Mouse (Mus musculus) heart, adult 2 months (tissue): Measurements from ENCODE around the gene 5730455P16Rik. TPM values are rescaled to one million over a fixed set of nuclear protein-coding genes. Genes with fewer than 3 reads are reported as not detected.

Experiments
- DNase-seq, 2 experiments: peaks; one replicate each; pipeline ENCODE4 v3.0.0; 2021
- H3K27ac ChIP-seq: fragments of 200-600 bp; 2 replicates; pipeline ENCODE4 v1.8.1; 2022
- H3K27me3 ChIP-seq: fragments of 200-500 bp; 2 replicates; pipeline ENCODE4 v1.6.1; 2012; ENCODE audit warnings: mild to moderate bottlenecking, low read length, inconsistent platforms, mixed read lengths; ENCODE audit not compliant: control insufficient read depth, insufficient read depth
- H3K36me3 ChIP-seq: fragments of 200-500 bp; 2 replicates; pipeline ENCODE4 v1.6.1; 2012; ENCODE audit warnings: low read length, inconsistent platforms; ENCODE audit not compliant: control insufficient read depth, insufficient read depth
- H3K4me1 ChIP-seq: fragments of 200-500 bp; 2 replicates; pipeline ENCODE4 v1.6.1; 2011; ENCODE audit warnings: low read length; ENCODE audit not compliant: control insufficient read depth, insufficient read depth
- H3K4me3 ChIP-seq: fragments of 200-600 bp; 2 replicates; pipeline ENCODE4 v1.8.1; 2022
- H3K79me2 ChIP-seq: fragments of 200-500 bp; replicated peaks from 2 replicates; pipeline ENCODE4 v1.6.1; 2012; ENCODE audit warnings: mild to moderate bottlenecking, inconsistent platforms, low read length, moderate library complexity, mixed read lengths; ENCODE audit not compliant: control insufficient read depth, insufficient read depth
- H3K9ac ChIP-seq: fragments of 200-500 bp; 2 replicates; pipeline ENCODE4 v1.6.1; 2012; ENCODE audit warnings: low read depth, mild to moderate bottlenecking, control low read depth, inconsistent platforms, low read length, mixed read lengths
- CTCF ChIP-seq: fragments of 200-600 bp; IDR thresholded peaks from 2 replicates; pipeline ENCODE4 v1.8.1; 2022; ENCODE audit warnings: antibody characterized with exemption, mild to moderate bottlenecking, moderate library complexity
- EP300 ChIP-seq: fragments of 200-500 bp; IDR thresholded peaks from 2 replicates; pipeline ENCODE4 v1.6.1; 2011; ENCODE audit warnings: low read depth, low read length, control low read depth; ENCODE audit not compliant: insufficient read depth
- POLR2A ChIP-seq: fragments of 200-500 bp; IDR thresholded peaks from 2 replicates; pipeline ENCODE4 v1.6.1; 2011; ENCODE audit warnings: mild to moderate bottlenecking, low read depth, low read length, control low read depth; ENCODE audit not compliant: insufficient read depth
- WGBS: fragments of 180-500 bp; shearing (Covaris S2); methylation state at CpG from one replicate; pipeline ENCODE4 v1.1.7; 2018; 5-methylcytosine and 5-hydroxymethylcytosine counted together
- intact Hi-C: fragments of 180-260 bp; cut with DNase I; formaldehyde crosslinking; loops from one replicate; pipeline ENCODE4 v1.15.1; 2025
- polyA plus RNA-seq: library from polyadenylated mRNA; depleted of rRNA; stranded (reverse); fragments of >200 nt; gene quantifications from 2 replicates; pipeline ENCODE4 v1.2.3, GENCODE M21; 2012
- total RNA-seq, 2 experiments: library from RNA; stranded (reverse); gene quantifications; 2 replicates each; pipeline ENCODE4 v1.2.3; 2021

The 5730455P16Rik gene
- total and polyA plus RNA-seq, 3 experiments = 4.6 to 22.8 (median 19.2) TPM

GRCm38 (mm10) chr11:80332709-80333400 lies 45.0 kb downstream of the 5730455P16Rik start:
- 69% methylated on average over 12 of the region's 12 CpGs for WGBS
- intact Hi-C loops = no loop called here
- TF ChIP-seq CTCF = no peak
- no peak for TF ChIP-seq EP300
- no peak for TF ChIP-seq POLR2A
- H3K27me3 ChIP-seq = no peaks in the 10 kb centered on the region
- no peak overlapping the region for H3K9ac ChIP-seq
- no peak overlapping the region for H3K27ac ChIP-seq
- no peak for DNase-seq
- no peaks in the 10 kb centered on the region for H3K36me3 ChIP-seq
- H3K79me2 ChIP-seq = no peaks in the 10 kb centered on the region
- H3K4me3 ChIP-seq = no peak overlapping the region
- H3K4me1 ChIP-seq = peaks cover 2% of the 10 kb centered on the region; the same call in 1 of the 2 replicates

- no peak overlapping the region for H3K9ac ChIP-seq
- H3K4me3 ChIP-seq = no peak overlapping the region
- WGBS = 80% methylated on average over 6 of the region's 6 CpGs
- TF ChIP-seq CTCF = no peak
- H3K4me1 ChIP-seq = no peaks in the 10 kb centered on the region
- intact Hi-C loops = no loop called here
- no peak overlapping the region for H3K27ac ChIP-seq
- H3K36me3 ChIP-seq = no peaks in the 10 kb centered on the region
- DNase-seq = no peak
- no peaks in the 10 kb centered on the region for H3K79me2 ChIP-seq
- no peaks in the 10 kb centered on the region for H3K27me3 ChIP-seq
These were observed 53.2 kb downstream of the 5730455P16Rik start for GRCm38 (mm10) chr11:80324636-80325035.

GRCm38 (mm10) chr11:80323255-80323654 lies 54.6 kb downstream of the 5730455P16Rik start:
- no peak for DNase-seq
- intact Hi-C loops = no loop called here
- no peaks in the 10 kb centered on the region for H3K4me1 ChIP-seq
- TF ChIP-seq EP300 (no peak), POLR2A (no peak), CTCF (no peak)
- no peak overlapping the region for H3K4me3 ChIP-seq
- no peaks in the 10 kb centered on the region for H3K36me3 ChIP-seq
- H3K27ac ChIP-seq = no peak overlapping the region
- no peaks in the 10 kb centered on the region for H3K27me3 ChIP-seq
- 61% methylated on average over 13 of the region's 13 CpGs for WGBS
- no peaks in the 10 kb centered on the region for H3K79me2 ChIP-seq
- no peak overlapping the region for H3K9ac ChIP-seq

GRCm38 (mm10) chr11:80315743-80316639 lies 61.8 kb downstream of the 5730455P16Rik start:
- Histone ChIP-seq H3K4me1 (no peaks in the 10 kb centered on the region), H3K36me3 (no peaks in the 10 kb centered on the region), H3K9ac (no peak overlapping the region), H3K27me3 (no peaks in the 10 kb centered on the region), H3K79me2 (no peaks in the 10 kb centered on the region), H3K4me3 (no peak overlapping the region), H3K27ac (no peak overlapping the region)
- intact Hi-C loops = no loop called here
- DNase-seq = no peak
- 68% methylated on average over 10 of the region's 10 CpGs for WGBS
- TF ChIP-seq CTCF = no peak
- TF ChIP-seq EP300 = no peak
- TF ChIP-seq POLR2A = no peak

GRCm38 (mm10) chr11:80313944-80314343 lies 63.9 kb downstream of the 5730455P16Rik start:
- intact Hi-C loops = no loop called here
- no peak for DNase-seq

GRCm38 (mm10) chr11:80313462-80313861 lies 64.4 kb downstream of the 5730455P16Rik start:
- intact Hi-C loops = no loop called here
- H3K79me2 ChIP-seq = no peaks in the 10 kb centered on the region
- 78% methylated on average over 1 of the region's 1 CpGs for WGBS
- no peak overlapping the region for H3K9ac ChIP-seq
- no peaks in the 10 kb centered on the region for H3K27me3 ChIP-seq
- DNase-seq = no peak
- no peak overlapping the region for H3K4me3 ChIP-seq
- no peaks in the 10 kb centered on the region for H3K4me1 ChIP-seq
- no peaks in the 10 kb centered on the region for H3K36me3 ChIP-seq
- TF ChIP-seq CTCF (no peak), POLR2A (no peak), EP300 (no peak)
- no peak overlapping the region for H3K27ac ChIP-seq

More at GRCm38 (mm10) chr11:80313944-80314343, 63.9 kb downstream of the 5730455P16Rik start:
- H3K4me3 ChIP-seq = no peak overlapping the region
- no peaks in the 10 kb centered on the region for H3K27me3 ChIP-seq
- no peaks in the 10 kb centered on the region for H3K4me1 ChIP-seq
- 73% methylated on average over 4 of the region's 4 CpGs for WGBS
- no peak overlapping the region for H3K27ac ChIP-seq
- no peaks in the 10 kb centered on the region for H3K79me2 ChIP-seq
- H3K36me3 ChIP-seq = no peaks in the 10 kb centered on the region
- H3K9ac ChIP-seq = no peak overlapping the region
- TF ChIP-seq POLR2A (no peak), CTCF (no peak), EP300 (no peak)
